Mouse (Mus musculus): ENCODE results near the gene Endod1.

Endod1 gene

GRCm38 (mm10) chr9:14335829-14336228 is 45.5 kb downstream of the Endod1 start:
- no peak for DNase-seq (ENCODE audit: inconsistent age in 2 of 2, low spot score in 1 of 2)

- no peak for DNase-seq (ENCODE audit: inconsistent age in 2 of 2, low spot score in 1 of 2)
Measured at GRCm38 (mm10) chr9:14316618-14317017, 64.7 kb downstream of the Endod1 start.

GRCm38 (mm10) chr9:14314477-14314876 is 66.8 kb downstream of the Endod1 start:
- DNase-seq (ENCODE audit: inconsistent age in 2 of 2, low spot score in 1 of 2), result no peak

- no peak for DNase-seq (ENCODE audit: inconsistent age in 2 of 2, low spot score in 1 of 2)
Measured at GRCm38 (mm10) chr9:14313968-14314367, 67.3 kb downstream of the Endod1 start.

GRCm38 (mm10) chr9:14307341-14307740 is 74.0 kb downstream of the Endod1 start:
- DNase-seq (ENCODE audit: inconsistent age in 2 of 2, low spot score in 1 of 2), result no peak

GRCm38 (mm10) chr9:14304262-14304968 is 76.9 kb downstream of the Endod1 start:
- DNase-seq (ENCODE audit: inconsistent age in 2 of 2, low spot score in 1 of 2), result no peak
